13 mouse cellular contexts compared by ENCODE assay signal in the genomic region with DNA sequence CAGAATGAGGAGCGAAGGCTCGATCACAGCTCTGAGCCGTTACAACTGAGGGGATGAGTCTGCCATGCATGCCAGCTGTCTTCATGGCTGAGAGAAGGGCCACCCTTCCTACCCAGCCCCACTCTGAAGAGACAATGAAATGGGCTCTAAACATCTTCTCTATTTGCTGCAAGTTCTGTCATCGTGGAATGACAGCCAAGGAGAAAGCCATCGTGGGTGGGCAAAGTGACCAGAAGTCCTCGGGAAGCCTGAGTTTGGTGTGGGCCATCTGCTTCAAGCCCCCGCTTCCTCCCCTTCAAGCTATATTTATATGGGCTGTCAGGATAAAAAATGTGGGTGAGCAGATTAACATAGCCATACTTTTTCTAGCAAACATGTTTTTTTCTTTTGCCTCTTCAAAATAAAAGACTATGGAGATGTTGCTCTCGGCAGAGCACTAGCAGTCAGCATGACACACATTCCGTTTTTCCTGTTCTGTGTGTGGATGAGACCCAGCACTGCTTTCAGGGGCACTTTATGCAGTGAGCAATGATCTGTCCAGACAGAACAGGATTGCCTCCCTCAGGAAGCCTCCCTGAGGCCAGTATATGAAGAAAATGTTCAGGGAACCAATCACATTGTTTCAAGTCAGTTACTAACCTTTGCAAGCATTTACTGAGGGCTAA.
DNase-seq lines count a peak whose midpoint lies in the region; ATAC-seq and TF ChIP-seq lines count a peak whose summit lies in the region.
"Had no signal": no experiment of that assay in that cellular context is flagged by ENCODE, and none has a peak within 500 bp of the region (broad histone marks: within the 10 kb centered on the region; RNA-seq: fewer than 3 reads in every experiment).

No protein-coding gene starts in this region.

- H3K36me3 ChIP-seq in kidney, postnatal 0 days (ENCODE audit: insufficient read depth, low read length): no peaks in the 10 kb centered on the region
- H3K36me3 ChIP-seq in stomach, embryonic 16.5 days (ENCODE audit: control insufficient read depth, insufficient read depth, low read length): no peaks in the 10 kb centered on the region
- H3K36me3 ChIP-seq in stomach, postnatal 0 days (ENCODE audit: control insufficient read depth, insufficient read depth, low read length): no peaks in the 10 kb centered on the region
- H3K36me3 ChIP-seq in liver, embryonic 12.5 days: no peaks in the 10 kb centered on the region
- no peaks in the 10 kb centered on the region for H3K36me3 ChIP-seq in forebrain, embryonic 11.5 days (ENCODE audit: control insufficient read depth, insufficient read depth, low read length)
- H3K36me3 ChIP-seq: hindbrain, embryonic 15.5 days; limb, embryonic 12.5 days had no signal

- H3K4me3 ChIP-seq in kidney, postnatal 0 days (replicated peaks; ENCODE audit: low read depth, low read length): no peak overlapping the region
- no peak overlapping the region for H3K4me3 ChIP-seq in stomach, embryonic 16.5 days (replicated peaks; ENCODE audit: low read length)
- no peak overlapping the region for H3K4me3 ChIP-seq in stomach, postnatal 0 days (ENCODE audit: low read depth, low read length)
- H3K4me3 ChIP-seq in liver, embryonic 12.5 days: no peak overlapping the region
- H3K4me3 ChIP-seq in forebrain, embryonic 11.5 days (ENCODE audit: low read depth, low read length): no peak overlapping the region
- H3K4me3 ChIP-seq: hindbrain, embryonic 15.5 days; limb, embryonic 12.5 days had no signal

- no peaks in the 10 kb centered on the region for H3K4me1 ChIP-seq in kidney, postnatal 0 days (replicated peaks; ENCODE audit: insufficient read depth, low read length)
- H3K4me1 ChIP-seq in stomach, embryonic 16.5 days (ENCODE audit: control insufficient read depth, insufficient read depth, low read length): no peaks in the 10 kb centered on the region
- no peaks in the 10 kb centered on the region for H3K4me1 ChIP-seq in stomach, postnatal 0 days (replicated peaks; ENCODE audit: control insufficient read depth, insufficient read depth)
- H3K4me1 ChIP-seq in liver, embryonic 12.5 days: no peaks in the 10 kb centered on the region
- H3K4me1 ChIP-seq in forebrain, embryonic 11.5 days (replicated peaks; ENCODE audit: control insufficient read depth, insufficient read depth, low read length): no peaks in the 10 kb centered on the region
- H3K4me1 ChIP-seq: hindbrain, embryonic 15.5 days; limb, embryonic 12.5 days had no signal

- H3K9me3 ChIP-seq in kidney, postnatal 0 days (replicated peaks; ENCODE audit: low read length): no peaks in the 10 kb centered on the region
- H3K9me3 ChIP-seq in stomach, embryonic 16.5 days (replicated peaks; ENCODE audit: control insufficient read depth, low read length): no peaks in the 10 kb centered on the region
- H3K9me3 ChIP-seq in stomach, postnatal 0 days (ENCODE audit: control insufficient read depth, low read length): no peaks in the 10 kb centered on the region
- peaks cover 5% of the 10 kb centered on the region; the same call in 1 of the 2 replicates for H3K9me3 ChIP-seq in liver, embryonic 12.5 days (replicated peaks)
- H3K9me3 ChIP-seq in forebrain, embryonic 11.5 days (ENCODE audit: control insufficient read depth, low read length): no peaks in the 10 kb centered on the region
- H3K9me3 ChIP-seq: hindbrain, embryonic 15.5 days; limb, embryonic 12.5 days had no signal

- no peak for ATAC-seq in kidney, postnatal 0 days (replicated peaks; ENCODE audit: low FRiP score, low read depth)
- peak; percentile 62; the same call in 1 of the 2 replicates for ATAC-seq in stomach, embryonic 16.5 days (ENCODE audit: insufficient read depth, low FRiP score)
- ATAC-seq in stomach, postnatal 0 days (ENCODE audit: low FRiP score, low TSS enrichment): no peak
- no peak for ATAC-seq in liver, embryonic 12.5 days
- no peak for ATAC-seq in forebrain, embryonic 11.5 days (replicated peaks; ENCODE audit: low FRiP score)

- no peak overlapping the region for H3K4me2 ChIP-seq in kidney, postnatal 0 days (ENCODE audit: low read length)
- no peak overlapping the region for H3K4me2 ChIP-seq in stomach, embryonic 16.5 days (ENCODE audit: low read depth, low read length)
- H3K4me2 ChIP-seq in stomach, postnatal 0 days (replicated peaks; ENCODE audit: low read depth): no peak overlapping the region
- H3K4me2 ChIP-seq in liver, embryonic 12.5 days: no peak overlapping the region
- H3K4me2 ChIP-seq in forebrain, embryonic 11.5 days (ENCODE audit: low read depth, low read length, severe bottlenecking): no peak overlapping the region
- H3K4me2 ChIP-seq: hindbrain, embryonic 15.5 days; limb, embryonic 12.5 days had no signal

- peak; percentile 81 for DNase-seq in kidney, postnatal 0 days (ENCODE audit: low spot score)
- DNase-seq in kidney, postnatal 36 days: no peak
- no peak for DNase-seq in stomach, postnatal 0 days (ENCODE audit: low spot score)
- peak; percentile 57 to 95 for DNase-seq in left cerebral cortex, postnatal 25 days (ENCODE audit: low spot score in 2 of 2)
- DNase-seq in thymus, postnatal 14 days: no peak
- DNase-seq in forebrain, embryonic 11.5 days (ENCODE audit: low spot score): no peak
- DNase-seq: cerebellum, adult 2 months; gastrocnemius, postnatal 25 days had no signal

- H3K9ac ChIP-seq in kidney, postnatal 0 days (ENCODE audit: low read depth, low read length): no peak overlapping the region
- no peak overlapping the region for H3K9ac ChIP-seq in stomach, embryonic 16.5 days (ENCODE audit: low read length)
- H3K9ac ChIP-seq in stomach, postnatal 0 days (ENCODE audit: low read length): no peak overlapping the region
- no peak overlapping the region for H3K9ac ChIP-seq in liver, embryonic 12.5 days
- no peak overlapping the region for H3K9ac ChIP-seq in forebrain, embryonic 11.5 days (ENCODE audit: low read length)
- H3K9ac ChIP-seq: hindbrain, embryonic 15.5 days; limb, embryonic 12.5 days had no signal

- WGBS in kidney, postnatal 0 days: 62% methylated on average over 9 of the region's 9 CpGs
- WGBS in stomach, embryonic 16.5 days: 53% methylated on average over 9 of the region's 9 CpGs
- 48% methylated on average over 9 of the region's 9 CpGs for WGBS in stomach, postnatal 0 days
- 70% methylated on average over 9 of the region's 9 CpGs for WGBS in liver, embryonic 12.5 days (ENCODE audit: insufficient replicate concordance)
- 92% methylated on average over 9 of the region's 9 CpGs for WGBS in forebrain, embryonic 11.5 days

- no peak overlapping the region for H3K27ac ChIP-seq in kidney, postnatal 0 days
- peak overlapping the region; percentile 29; the same call in 1 of the 2 replicates for H3K27ac ChIP-seq in stomach, embryonic 16.5 days (ENCODE audit: low read length)
- no peak overlapping the region for H3K27ac ChIP-seq in stomach, postnatal 0 days (replicated peaks)
- no peak overlapping the region for H3K27ac ChIP-seq in liver, embryonic 12.5 days
- no peak overlapping the region for H3K27ac ChIP-seq in forebrain, embryonic 11.5 days (ENCODE audit: low read depth, low read length)
- H3K27ac ChIP-seq: hindbrain, embryonic 15.5 days; limb, embryonic 12.5 days; macrophage had no signal

- TF ChIP-seq EP300 in stomach, postnatal 0 days (optimal IDR thresholded peaks at IDR 0.05): no peak

- intact Hi-C loops in left cerebral cortex, postnatal 25 days (cut with DNase I): loop anchor here (5.0 to 10.0 kb wide), 4 partner anchors 42 to 595 kb away; a partner anchor contains a TSS

- no peak for TF ChIP-seq CTCF in kidney, postnatal 0 days (IDR thresholded peaks at IDR 0.05; ENCODE audit: low read depth)
- TF ChIP-seq CTCF in stomach, postnatal 0 days (IDR thresholded peaks at IDR 0.05; ENCODE audit: low read depth): no peak

- H3K27me3 ChIP-seq in kidney, postnatal 0 days (ENCODE audit: insufficient read depth, low read length): no peaks in the 10 kb centered on the region
- no peaks in the 10 kb centered on the region for H3K27me3 ChIP-seq in stomach, embryonic 16.5 days (ENCODE audit: control insufficient read depth, insufficient read depth, low read length)
- H3K27me3 ChIP-seq in stomach, postnatal 0 days (ENCODE audit: control insufficient read depth, insufficient read depth, low read length): no peaks in the 10 kb centered on the region
- H3K27me3 ChIP-seq in liver, embryonic 12.5 days (replicated peaks): no peaks in the 10 kb centered on the region
- no peaks in the 10 kb centered on the region for H3K27me3 ChIP-seq in forebrain, embryonic 11.5 days (ENCODE audit: control insufficient read depth, insufficient read depth, low read length)
- H3K27me3 ChIP-seq: hindbrain, embryonic 15.5 days; limb, embryonic 12.5 days had no signal

Comparison
In these comparisons a context has a peak if more than half of its experiments do, and no peak if none do; other contexts are left out.
1. DNase-seq: peak in kidney, postnatal 0 days (single experiment) and left cerebral cortex, postnatal 25 days (2 of 2); none in kidney, postnatal 36 days (0 of 2), stomach, postnatal 0 days (single experiment), thymus, postnatal 14 days (single experiment) and forebrain, embryonic 11.5 days (single experiment).